Mouse (Mus musculus) CD4-positive, CD25-positive, alpha-beta regulatory T cell, adult 4 months (primary cell): ENCODE data around the gene Tmem199. TPM values are rescaled to one million over a fixed set of nuclear protein-coding genes. Genes with fewer than 3 reads are reported as not detected.
"Not testable (repeated sequence)": the region's sequence is repeated elsewhere in the genome, so short reads cannot be mapped to it uniquely, and the experiment has no call there.

Experiments used
- ATAC-seq: one replicate; pipeline ENCODE4 v1.8.0; 2017
- polyA plus RNA-seq, 2 experiments: library from polyadenylated mRNA; unstranded; fragments of 100-300 nt; shearing (Covaris generic); gene quantifications; one replicate each; pipeline ENCODE4 v1.2.1; 2017

Tmem199 gene
- polyA plus RNA-seq, result 10 to 100 TPM; 51.4 to 71.8 TPM

DNA sequence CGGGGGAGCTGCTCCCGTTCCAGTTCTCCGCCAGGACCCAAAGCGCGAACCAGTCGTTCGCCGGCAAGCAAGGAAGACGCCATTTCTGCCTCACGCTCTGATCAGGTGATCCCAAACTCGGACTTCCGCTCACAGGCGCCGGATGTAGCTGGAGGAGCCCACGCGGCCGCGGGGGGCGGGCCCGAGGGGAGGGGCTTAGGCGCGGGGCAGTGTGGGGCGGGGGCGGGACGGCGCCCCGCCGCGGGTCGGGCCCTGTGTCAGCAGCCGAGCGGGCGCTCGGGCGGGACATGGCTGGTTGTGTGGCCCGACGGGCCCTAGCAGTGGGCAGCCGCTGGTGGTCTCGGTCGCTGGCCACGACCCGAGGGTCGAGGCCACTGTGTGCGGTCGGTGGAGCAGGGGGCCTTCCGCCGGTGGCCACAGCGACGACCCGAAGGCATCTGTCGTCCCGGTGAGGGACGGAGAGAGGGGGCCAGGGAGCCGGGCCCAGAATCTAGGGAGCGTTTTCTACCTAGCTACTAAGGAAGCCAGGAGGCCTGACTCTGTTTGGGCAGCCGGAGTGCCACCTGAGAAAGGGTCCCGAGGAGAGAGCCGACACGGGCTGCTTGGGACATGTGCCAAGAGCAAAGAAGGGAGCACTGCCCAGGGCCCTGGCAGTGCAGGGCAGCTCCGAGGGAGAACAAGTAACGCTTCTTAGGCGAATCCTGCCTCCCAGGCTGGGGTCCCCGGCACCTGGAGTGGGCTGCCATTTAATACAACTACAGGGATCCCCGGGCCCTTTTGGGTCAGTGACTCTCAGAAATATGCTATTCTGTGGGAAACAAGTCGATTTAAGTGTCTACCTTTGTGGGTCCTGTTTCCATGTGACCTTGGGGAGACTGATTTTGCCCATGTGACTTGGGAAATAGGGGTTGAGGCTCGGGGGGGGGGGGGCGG, at the start of gene Tmem199, which contains the start of gene Poldip2:
TSS of gene Tmem199 (minus strand) at position 148 of the 933 bp plus-strand sequence.
TSS of gene Poldip2 (plus strand) at position 169 of the 933 bp plus-strand sequence.
- peak; percentile 98 for ATAC-seq

DNA sequence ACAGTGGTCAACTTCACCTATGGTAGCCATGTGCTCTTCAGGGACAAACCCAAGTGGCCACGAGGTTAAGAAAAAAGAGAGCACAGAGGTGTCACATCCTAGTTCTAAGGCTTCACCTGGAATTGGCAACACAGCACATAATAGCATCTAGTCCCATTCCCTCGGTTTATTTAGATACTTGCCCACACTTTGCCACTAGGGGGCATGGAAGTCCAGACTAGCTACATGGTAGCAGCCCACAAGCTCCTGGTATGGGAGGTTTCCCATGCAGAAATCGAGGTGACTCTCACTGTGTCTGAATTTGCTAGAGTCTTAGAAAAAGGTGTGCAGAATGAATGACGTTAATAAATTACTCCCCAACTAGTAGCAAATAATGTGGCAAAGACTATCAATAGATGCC, 48.5 kb upstream of the Tmem199 start:
- ATAC-seq, result peak; percentile 68

DNA sequence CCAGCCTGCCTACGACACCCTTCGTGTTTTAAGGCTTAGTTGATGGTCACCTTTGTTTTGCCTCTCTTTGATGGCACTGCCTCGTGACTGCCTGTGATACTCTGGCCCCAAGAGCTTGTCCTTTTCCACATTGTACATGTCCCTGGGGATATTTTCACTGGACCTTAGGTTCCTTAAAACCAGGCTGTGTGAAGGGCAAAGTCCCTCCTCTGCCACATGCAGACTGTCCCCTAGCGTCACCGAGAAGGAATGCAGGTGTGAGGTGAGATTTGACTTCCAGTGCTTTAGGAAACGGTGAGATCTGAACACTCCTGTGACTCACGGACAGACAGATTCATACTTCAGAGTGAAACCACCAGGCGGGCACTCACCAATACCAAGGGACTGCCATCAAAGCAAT, 45.3 kb upstream of the Tmem199 start:
- ATAC-seq, result no peak

DNA sequence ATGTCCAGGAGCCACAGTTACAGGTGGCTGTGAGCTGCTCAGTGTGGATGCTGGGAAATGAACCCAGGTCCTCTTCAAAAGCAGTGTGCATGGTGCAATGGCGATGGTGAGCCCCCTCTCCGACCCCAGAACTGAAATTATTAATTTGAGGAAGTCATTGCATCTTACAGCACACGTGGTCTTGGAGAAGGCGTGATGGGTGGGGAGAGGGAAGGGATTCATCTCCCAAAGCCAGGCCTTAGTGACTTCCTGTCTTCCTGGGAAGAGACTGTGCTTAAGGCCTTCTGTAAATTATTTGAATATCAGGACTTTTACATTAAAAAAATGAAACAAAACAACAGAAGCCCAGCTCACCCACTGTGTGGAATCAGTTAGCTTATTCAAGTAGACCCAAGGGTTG, 44.1 kb upstream of the Tmem199 start:
- ATAC-seq, result no peak

DNA sequence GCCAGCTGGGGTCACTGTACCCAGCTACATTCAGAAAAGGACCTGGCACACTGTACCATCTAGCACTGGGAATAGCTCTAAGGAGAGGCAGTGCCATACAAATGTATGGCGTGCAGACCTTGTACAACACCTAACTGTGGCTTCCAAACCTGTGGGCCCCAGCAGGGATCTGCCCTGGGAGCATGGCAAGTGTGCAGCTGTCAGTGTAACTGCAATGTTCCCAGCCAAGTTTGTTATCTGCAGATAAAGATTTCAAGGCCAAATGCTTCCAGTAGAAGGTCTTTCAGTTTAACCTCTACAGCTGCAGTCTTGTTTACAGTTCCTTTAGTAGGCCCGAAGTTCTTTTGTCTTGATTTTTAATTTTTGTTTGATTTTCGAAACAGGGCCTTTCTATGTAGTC, 43.7 kb upstream of the Tmem199 start:
- no peak for ATAC-seq

DNA sequence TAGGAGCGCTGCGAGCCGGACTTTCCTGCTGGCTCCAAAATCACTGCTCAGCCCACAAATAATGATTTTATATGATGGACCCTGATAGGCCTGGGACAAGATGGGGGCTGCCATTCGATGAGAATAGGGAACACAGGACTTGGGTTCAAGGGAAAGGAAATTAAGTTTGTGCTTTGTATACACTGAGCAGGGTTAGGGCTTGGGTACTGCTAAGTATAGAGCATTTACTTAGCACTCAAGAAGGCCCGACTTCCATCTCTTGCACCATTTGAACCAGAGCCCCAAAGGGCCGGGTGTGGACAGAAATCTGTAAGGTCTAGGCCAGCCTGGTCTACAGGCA, 39.1 kb upstream of the Tmem199 start:
- no peak for ATAC-seq

DNA sequence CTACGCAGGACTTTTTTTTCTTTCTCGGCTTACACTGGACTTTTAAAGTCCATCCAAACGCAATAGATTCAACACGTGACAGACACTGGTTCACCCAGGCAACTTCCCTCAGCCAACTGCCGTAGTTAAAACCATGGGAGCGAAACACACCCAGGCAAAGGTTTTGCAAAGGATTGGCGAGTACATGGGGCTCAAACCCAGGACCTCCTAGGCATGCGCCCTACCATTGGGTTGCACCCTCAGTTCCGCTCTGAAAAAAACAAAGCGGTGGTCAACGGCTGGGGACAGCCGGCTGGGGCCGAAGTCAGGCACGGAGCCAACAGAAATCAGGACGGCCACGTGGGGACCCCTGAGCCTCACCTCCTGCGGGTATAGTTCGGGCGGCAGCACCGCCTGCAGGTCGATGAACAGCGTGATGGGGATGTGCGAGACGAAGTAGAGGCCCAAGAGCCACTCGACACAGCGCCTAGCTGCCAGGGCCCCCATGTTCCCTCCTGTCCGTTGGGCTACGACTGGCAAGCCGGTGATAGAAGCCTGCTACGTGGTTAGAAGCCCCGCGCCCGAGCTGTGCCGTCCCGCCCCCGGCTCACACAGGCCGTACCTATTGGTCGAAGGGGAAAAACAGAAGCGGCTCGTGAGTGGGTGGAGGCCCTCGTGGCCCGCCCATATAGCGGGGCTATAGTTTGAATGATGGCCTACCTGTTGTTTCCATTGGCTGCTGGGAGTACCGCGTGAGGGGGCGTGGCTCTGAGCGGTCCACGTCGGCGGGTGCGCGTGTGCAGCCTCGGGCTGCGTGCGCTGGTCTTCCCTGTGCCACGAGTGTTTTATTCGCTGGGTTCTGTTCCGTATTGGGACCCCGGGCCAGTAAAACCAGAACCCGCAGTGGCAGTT, 38.4 kb upstream of the Tmem199 start, which contains the start of gene Tmem97:
TSS of gene Tmem97 (minus strand) at position 610 of the 891 bp plus-strand sequence.
- ATAC-seq, result peak; percentile 99

DNA sequence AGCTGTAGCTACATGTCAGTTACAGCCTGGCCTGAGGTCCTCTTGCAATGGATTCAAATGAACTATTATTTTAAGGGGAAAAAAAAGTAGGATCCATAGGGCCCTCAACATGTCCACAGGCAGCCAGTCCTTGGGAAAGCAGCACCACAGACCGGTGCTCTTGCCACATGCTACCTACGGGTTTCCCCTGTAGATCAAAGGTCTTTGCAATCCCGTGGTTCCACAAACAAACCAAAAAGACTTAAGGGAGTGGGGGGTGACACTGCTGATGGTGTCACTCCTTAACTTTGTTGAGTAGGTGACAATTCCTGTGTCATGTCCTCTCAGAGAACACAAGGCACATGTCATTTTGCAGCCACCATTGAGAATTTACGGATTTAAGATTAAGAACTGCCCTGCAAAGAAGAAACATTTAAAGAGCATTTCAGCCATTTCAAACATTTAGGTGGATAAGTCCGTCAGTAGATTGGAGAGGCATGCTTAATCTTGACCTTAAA, 37.6 kb upstream of the Tmem199 start:
- no peak for ATAC-seq

DNA sequence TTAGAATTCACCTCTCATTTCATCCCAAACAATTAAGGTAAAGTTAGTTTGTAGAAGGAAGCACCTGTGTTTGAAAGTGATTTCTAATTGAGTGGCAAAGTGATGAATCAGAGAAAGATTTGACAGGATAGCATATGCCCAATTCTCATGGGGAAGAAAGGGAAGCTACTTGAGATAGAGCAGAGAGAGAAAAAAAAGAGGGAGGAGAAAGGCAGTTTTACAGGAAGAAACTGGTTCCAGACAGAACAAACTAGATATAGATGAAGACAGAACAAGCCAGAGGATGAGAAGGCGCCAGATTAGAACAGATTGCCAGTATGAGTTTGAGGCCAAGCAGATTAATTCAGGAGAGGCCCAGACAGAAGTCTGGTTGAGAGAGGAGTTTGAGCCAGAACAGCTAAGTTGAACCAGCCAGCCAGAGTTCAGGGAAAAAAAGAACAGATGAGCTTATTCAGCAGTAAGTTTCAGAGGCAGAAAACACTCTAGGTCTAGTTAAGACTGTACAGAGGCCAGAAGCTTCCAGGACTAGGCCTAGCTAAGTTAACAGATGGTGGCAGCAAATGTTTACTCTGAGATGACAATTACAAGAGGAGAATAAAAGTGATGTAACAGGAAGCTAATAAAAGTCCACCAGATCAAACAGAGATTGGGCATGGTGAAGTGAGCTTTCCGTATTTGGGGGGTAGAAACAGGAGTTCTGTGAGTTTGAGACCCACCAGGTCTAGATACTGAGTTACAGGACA, 35.9 kb upstream of the Tmem199 start:
- ATAC-seq, result no peak

DNA sequence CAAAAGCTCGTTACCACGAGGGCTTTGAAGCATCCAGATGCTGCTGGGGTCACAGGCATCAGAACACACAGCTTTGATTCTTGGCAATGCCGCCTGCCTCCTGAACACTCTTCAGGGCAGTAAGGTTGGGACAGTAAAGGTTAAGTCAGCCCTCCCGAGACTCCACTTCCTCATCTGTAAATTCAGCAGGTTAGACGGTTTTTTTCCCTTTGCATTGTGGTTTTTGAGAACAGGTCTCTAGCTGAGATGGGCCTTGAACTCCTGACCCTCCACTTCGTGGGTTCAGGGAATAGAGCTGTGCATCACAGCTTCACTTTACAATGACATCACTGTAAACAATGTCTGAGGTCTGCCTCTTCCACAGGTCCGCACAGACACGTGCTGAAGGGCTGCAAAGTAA, 33.2 kb upstream of the Tmem199 start:
- ATAC-seq, result no peak

DNA sequence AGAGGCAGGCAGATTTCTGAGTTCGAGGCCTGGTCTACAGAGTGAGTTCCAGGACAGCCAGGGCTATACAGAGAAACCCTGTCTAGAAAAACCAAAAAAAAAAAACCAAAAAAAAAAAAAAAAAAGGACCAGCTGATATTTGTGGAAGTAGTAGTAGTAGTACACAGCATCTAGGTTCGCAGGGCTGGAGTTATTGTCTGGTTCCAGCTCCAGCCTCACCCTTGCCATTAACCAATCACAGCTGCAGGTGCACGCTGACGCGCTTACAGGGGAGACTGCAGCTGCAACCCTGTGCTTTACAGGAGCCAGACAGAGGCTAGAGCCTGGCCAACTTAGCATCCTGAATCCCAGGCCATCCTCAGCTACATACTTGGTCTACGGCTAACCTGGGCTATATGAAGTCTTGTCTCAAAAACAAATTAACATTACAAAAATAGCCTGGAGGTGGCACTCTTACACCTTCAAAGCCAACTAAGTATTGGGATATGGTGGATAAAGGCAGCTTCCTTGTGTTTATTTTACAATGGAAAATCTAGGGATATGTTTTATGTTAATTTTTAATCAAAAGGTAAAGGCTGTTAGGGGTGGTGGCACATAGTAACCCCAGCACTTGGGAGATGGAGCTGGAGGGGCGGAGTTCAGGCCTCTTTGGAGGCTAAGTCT, 32.6 kb upstream of the Tmem199 start:
- no peak for ATAC-seq

DNA sequence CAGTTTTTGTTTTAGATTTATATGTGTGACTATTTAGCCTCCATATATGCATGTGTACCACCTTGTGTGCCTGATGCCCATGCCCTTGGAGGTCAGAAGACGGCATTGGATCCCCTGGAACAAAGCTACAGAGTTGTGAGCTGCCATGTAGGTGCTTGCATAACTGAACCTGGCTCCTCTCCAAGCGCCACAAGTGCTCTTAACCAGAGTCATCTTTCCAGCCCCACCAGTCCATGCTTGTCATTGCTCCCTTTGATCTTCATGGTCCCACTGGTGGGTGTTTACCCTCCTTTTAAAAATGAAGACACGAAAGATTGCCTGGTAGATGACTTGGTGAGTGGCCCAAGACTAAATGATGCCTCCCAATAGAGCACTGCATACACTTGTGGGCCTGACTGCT, 28.4 kb upstream of the Tmem199 start:
- ATAC-seq, result no peak

DNA sequence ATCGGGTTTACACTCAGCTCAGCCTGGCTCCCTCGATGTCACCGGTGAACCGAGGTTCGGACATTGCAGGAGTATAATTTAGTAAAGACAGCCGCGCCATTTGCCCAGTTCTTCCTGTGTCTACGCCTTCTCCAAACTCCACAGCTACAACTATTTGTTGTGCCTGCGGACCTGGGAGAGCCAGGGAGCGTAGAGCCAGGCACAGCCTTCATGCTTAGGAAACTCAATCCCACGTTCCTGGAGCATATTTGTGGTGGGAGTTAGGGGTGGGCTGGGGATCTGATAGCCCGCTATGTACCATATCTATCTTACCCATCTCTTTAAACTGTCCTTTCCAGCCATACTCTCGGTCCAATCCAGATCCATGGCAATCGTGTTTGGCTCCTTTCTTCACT, 24.7 kb upstream of the Tmem199 start:
- no peak for ATAC-seq

DNA sequence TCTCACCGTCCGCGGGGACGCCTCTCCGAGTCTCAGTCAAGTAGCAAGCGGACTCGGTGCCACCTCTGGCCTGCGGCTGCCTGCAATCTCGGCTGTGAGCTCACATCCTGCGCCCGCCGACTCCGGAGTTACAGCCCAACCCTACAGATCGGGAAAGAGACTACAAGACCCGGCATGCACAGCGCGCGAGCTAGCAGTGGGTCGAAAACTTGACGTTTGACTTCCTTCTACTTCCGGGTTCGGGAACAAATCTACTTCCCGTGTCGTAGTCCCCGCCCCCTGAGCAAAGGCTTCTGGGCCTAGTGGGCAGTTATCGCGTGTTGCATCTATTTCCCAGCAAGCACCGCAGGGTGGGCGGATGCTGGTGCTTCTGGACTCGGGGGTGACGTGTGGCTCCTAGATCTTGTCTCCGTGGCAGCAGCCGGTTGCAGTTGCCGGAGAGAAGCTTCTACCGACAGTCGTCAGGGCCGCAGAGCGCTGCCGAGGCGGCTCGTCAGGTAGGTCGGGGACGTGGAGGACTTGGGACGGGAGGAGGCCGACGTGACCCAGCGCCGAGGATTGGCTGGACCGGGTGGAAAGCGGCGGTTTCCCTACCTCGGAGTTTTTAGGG, 24.2 kb upstream of the Tmem199 start, which contains the start of the genes Tnfaip1 and Ift20:
TSS of gene Tnfaip1 (minus strand) at position 253 of the 610 bp plus-strand sequence.
TSS of gene Ift20 (plus strand) at position 282 of the 610 bp plus-strand sequence.
- peak; percentile 95 for ATAC-seq

DNA sequence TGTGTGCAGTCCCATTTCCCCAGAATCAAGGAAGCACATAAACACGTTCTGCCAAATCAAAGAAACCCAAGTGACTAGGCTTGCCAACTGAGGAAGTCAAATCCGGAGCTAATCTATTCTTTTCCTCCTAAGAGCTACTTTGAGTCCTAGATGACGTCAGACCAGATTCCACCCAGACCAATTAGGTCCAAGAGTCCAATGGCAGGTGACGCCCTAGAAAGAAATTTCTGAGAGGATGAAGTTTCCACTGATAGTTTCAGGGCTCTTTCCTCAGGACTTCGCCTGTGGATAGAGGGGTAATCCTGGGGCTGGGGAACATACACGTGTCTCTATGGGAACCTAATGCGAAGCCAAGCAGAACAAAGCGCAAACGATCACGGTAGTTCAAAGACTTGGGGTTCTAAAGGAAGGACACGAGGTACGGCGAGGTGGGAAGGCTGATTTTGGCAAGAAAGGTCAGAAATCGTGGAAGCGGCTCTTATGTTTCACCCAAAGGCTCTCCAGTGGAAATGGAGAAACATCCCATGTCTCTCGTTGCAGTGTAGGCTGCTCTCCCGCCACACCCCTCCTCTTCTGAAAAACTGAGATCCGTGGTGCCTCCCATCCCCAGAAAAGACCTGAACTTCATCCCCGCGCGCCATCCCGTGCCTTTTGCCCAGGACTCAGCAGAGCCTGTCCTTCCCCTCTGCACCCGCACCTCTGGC, 23.6 kb upstream of the Tmem199 start:
- ATAC-seq, result no peak

DNA sequence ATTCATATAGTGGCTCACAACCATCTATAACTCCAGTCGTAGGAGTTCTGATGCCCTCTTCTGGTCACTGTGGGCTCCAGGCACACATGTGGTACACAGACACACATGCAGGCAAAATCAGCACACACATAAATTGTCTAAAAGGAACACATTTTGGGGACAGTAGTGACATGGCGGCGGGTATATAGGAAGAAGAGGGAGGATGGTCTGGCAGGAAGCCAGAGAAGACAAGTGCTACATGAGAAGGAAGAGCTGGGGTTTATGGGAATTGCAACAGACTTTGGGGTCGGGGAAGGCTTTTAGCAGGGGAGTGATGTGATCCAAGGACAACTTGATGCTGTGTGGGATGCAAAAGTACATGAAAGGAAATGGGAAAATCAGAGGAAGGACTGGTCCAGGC, 22.5 kb upstream of the Tmem199 start:
- ATAC-seq, result no peak

DNA sequence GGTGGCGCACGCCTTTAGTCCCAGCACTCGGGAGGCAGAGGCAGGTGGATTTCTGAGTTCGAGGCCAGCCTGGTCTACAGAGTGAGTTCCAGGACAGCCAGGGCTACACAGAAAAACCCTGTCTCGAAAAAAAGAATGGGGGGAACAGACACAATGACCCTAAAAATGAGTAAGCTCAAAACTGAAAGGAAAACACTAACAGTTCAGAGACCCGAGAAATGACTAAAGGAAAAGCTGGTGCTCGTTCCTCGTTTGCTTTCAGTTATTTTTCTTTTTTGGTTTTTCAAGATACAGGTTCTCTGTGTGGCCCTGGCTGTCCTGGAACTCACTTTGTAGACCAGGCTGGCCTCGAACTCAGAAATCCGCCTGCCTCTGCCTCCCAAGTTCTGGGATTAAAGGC, 19.5 kb upstream of the Tmem199 start:
- ATAC-seq, result not testable (repeated sequence)

DNA sequence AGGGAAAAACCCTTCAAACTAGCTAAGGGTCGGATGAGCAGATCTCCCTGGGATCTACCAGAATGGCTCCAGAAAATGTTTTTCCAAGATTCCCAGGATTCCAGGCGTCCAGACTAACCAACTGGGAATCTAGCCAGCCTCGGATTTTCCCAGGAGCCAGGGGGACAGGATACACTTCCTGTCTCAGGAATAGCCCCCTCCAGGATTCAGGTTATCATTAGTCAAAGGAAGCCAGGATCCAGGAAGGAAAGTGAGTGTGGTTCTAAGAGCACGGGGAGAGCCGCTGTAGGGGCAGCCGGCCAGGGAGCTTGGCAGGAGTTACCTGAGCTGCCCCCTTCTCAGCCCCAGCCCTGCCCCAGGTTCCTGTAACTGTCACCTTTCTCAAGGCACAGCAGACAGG, 19.1 kb upstream of the Tmem199 start:
- no peak for ATAC-seq

DNA sequence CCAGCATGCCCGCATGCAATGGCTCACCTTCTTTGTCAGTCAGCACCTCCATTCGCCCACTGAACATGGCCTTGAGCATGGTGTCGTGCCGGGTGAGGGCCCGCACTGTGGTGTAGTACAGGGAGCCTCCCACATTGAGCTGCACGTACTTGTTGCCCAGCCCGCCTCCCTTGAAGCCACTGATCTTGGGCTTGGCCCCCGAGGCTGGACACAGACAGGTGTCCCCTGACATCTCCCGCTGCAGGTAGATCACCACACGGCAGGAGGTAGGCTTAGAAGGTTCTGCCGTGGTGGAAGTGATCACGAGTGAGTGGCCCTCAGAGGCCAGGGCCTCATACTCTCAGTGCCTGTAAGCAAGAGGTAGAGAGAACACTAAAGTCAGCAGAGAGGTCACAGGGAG, 18.0 kb upstream of the Tmem199 start:
- ATAC-seq, result no peak

DNA sequence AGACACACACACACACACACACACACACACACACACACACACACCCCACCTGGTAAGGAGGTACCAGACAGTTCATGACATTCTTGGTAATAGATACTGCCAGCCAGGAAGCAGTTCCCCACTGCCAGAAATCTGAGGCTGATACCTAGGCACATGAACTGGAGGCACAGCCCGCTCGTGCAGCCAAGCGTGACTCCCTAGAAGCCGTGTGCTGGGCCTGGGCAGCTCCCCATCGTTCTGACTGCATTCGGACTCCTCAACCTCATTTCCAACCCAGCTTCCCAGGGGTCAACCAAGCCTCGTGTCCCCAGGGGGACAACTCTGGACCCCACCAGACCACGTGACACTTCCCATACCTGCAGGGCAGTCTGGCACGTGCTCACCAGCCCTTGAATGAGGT, 16.7 kb upstream of the Tmem199 start:
- no peak for ATAC-seq

DNA sequence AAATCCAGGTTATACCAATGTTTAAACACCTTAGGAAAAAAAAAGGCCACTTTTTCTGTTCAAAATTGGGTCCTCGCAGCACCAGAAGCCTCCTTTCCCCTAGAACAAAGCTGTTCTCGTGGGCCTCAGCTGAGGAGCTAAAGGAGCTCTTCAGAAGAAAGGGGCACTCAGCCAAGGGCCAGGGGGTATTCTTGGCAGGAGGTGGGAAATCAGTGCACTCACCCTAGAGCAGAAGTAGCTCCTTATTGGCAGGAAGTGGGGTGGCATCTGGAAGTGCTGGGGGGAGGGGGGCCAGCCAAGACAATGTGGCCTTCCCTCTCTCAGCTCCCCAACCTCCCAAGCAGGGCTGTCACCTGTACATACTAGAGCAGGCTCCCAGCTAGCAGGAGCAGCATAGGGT, 12.9 kb upstream of the Tmem199 start:
- ATAC-seq, result no peak
